Mouse (Mus musculus) MEL (cell line): ENCODE measurements around the gene Rarb. TPM values are rescaled to one million over a fixed set of nuclear protein-coding genes. Genes with fewer than 3 reads are reported as not detected.

Experiments
- DNase-seq: peaks from one replicate; pipeline ENCODE4 v3.0.0; 2011; ENCODE audit warnings: low read depth, low spot score
- H3K27ac ChIP-seq: 2 replicates; pipeline ENCODE4 v1.5.1; 2012; ENCODE audit warnings: low read depth, mild to moderate bottlenecking, control low read depth, low read length, moderate library complexity; ENCODE audit not compliant: control insufficient read depth
- H3K27me3 ChIP-seq, 2 experiments: fragments of 150-350 bp in 1 of 2; sonication (generic) in 1 of 2; 2 replicates each; pipeline ENCODE4 v1.6.1; 2012; ENCODE audit warnings: low read length in 2 of 2, mild to moderate bottlenecking in 2 of 2, improper control_type of control experiment in 1 of 2, moderate library complexity in 1 of 2; ENCODE audit not compliant: insufficient read depth in 2 of 2, control insufficient read depth in 1 of 2
- H3K36me3 ChIP-seq, 2 experiments: 2 replicates each; pipeline ENCODE4 v1.6.1; 2012 to 2014; ENCODE audit warnings: low read length in 2 of 2, improper control_type of control experiment in 1 of 2, inconsistent platforms in 1 of 2, mild to moderate bottlenecking in 1 of 2; ENCODE audit not compliant: insufficient read depth in 2 of 2, control insufficient read depth in 1 of 2
- H3K4me1 ChIP-seq, 2 experiments: fragments of 150-350 bp in 1 of 2; sonication (generic) in 1 of 2; 2 replicates each; pipeline ENCODE4 v1.6.1; 2012; ENCODE audit warnings: low read length in 2 of 2, improper control_type of control experiment in 1 of 2, mild to moderate bottlenecking in 1 of 2; ENCODE audit not compliant: insufficient read depth in 2 of 2, control insufficient read depth in 1 of 2
- H3K4me3 ChIP-seq, 2 experiments: fragments of 150-350 bp in 1 of 2; sonication (generic) in 1 of 2; 2 replicates each; pipeline ENCODE4 v1.5.1; 2012; ENCODE audit warnings: low read depth in 2 of 2, low read length in 2 of 2, mild to moderate bottlenecking in 2 of 2, moderate library complexity in 2 of 2, control low read depth in 1 of 2, improper control_type of control experiment in 1 of 2; ENCODE audit not compliant: control insufficient read depth in 1 of 2, insufficient read depth in 1 of 2
- H3K79me2 ChIP-seq: 2 replicates; pipeline ENCODE4 v1.6.1; 2012; ENCODE audit warnings: mild to moderate bottlenecking, low read length, moderate library complexity; ENCODE audit not compliant: control insufficient read depth, poor library complexity, insufficient read depth
- H3K9ac ChIP-seq: 2 replicates; pipeline ENCODE4 v1.6.1; 2012; ENCODE audit warnings: low read depth, mild to moderate bottlenecking, control low read depth, low read length, moderate library complexity; ENCODE audit not compliant: control insufficient read depth, poor library complexity, severe bottlenecking
- H3K9me3 ChIP-seq: fragments of 150-350 bp; sonication (generic); replicated peaks from 2 replicates; pipeline ENCODE4 v1.6.1; 2012; ENCODE audit warnings: mild to moderate bottlenecking, low read length, improper control_type of control experiment, moderate library complexity; ENCODE audit not compliant: insufficient read depth
- CHD2 ChIP-seq: IDR thresholded peaks from 2 replicates; pipeline ENCODE4 v1.6.1; 2011; ENCODE audit warnings: low read length, improper control_type of control experiment
- CTCF ChIP-seq, 3 experiments: IDR thresholded peaks in 2 of 3; conservative IDR thresholded peaks in 1 of 3; 2 replicates each; pipeline ENCODE4 v1.5.1; 2011 to 2012; ENCODE audit warnings: low read length in 3 of 3, low read depth in 2 of 3, mild to moderate bottlenecking in 2 of 3, improper control_type of control experiment in 1 of 3, inconsistent platforms in 1 of 3, mixed read lengths in 1 of 3, moderate library complexity in 1 of 3; ENCODE audit not compliant: control insufficient read depth in 1 of 3, insufficient read depth in 1 of 3, poor library complexity in 1 of 3, severe bottlenecking in 1 of 3
- EP300 ChIP-seq, 2 experiments: IDR thresholded peaks; 2 replicates each; pipeline ENCODE4 v1.6.1; 2011; ENCODE audit warnings: improper control_type of control experiment in 2 of 2, low read length in 2 of 2, low read depth in 1 of 2, mild to moderate bottlenecking in 1 of 2
- ETS1 ChIP-seq: IDR thresholded peaks from 2 replicates; pipeline ENCODE4 v1.6.1; 2012; ENCODE audit warnings: low read depth, mild to moderate bottlenecking, inconsistent platforms, low read length, improper control_type of control experiment, moderate library complexity
- GABPA ChIP-seq: IDR thresholded peaks from 2 replicates; pipeline ENCODE4 v1.6.1; 2012; ENCODE audit warnings: low read depth, mild to moderate bottlenecking, inconsistent platforms, low read length, improper control_type of control experiment, moderate library complexity
- HCFC1 ChIP-seq: IDR thresholded peaks from 2 replicates; pipeline ENCODE4 v1.6.1; 2012; ENCODE audit warnings: low read depth, mild to moderate bottlenecking, inconsistent platforms, low read length, improper control_type of control experiment, moderate library complexity
- MEF2A ChIP-seq: IDR thresholded peaks from 2 replicates; pipeline ENCODE4 v1.6.1; 2014; ENCODE audit warnings: low read depth, mild to moderate bottlenecking, inconsistent platforms, low read length, improper control_type of control experiment; ENCODE audit not compliant: poor library complexity, insufficient replicate concordance, severe bottlenecking; ENCODE audit errors: extremely low read depth
- MXI1 ChIP-seq: IDR thresholded peaks from 2 replicates; pipeline ENCODE4 v1.6.1; 2011; ENCODE audit warnings: mild to moderate bottlenecking, low read depth, low read length, improper control_type of control experiment
- MYB ChIP-seq: IDR thresholded peaks from 2 replicates; pipeline ENCODE4 v1.6.1; 2011; ENCODE audit warnings: mild to moderate bottlenecking, low read depth, low read length, improper control_type of control experiment
- MYC ChIP-seq: IDR thresholded peaks from 2 replicates; pipeline ENCODE4 v1.6.1; 2011; ENCODE audit warnings: low read depth, mild to moderate bottlenecking, low read length, improper control_type of control experiment, moderate library complexity
- NRF1 ChIP-seq: IDR thresholded peaks from 2 replicates; pipeline ENCODE4 v1.6.1; 2014; ENCODE audit warnings: low read depth, mild to moderate bottlenecking, inconsistent platforms, low read length, improper control_type of control experiment, moderate library complexity; ENCODE audit not compliant: poor library complexity, insufficient read depth, severe bottlenecking
- POLR2A ChIP-seq, 2 experiments: IDR thresholded peaks; 2 replicates each; pipeline ENCODE4 v1.6.1; 2011 to 2012; ENCODE audit warnings: low read length in 2 of 2, mild to moderate bottlenecking in 2 of 2, control low read depth in 1 of 2, improper control_type of control experiment in 1 of 2, low read depth in 1 of 2, moderate library complexity in 1 of 2; ENCODE audit not compliant: control insufficient read depth in 1 of 2, insufficient read depth in 1 of 2, poor library complexity in 1 of 2
- POLR2AphosphoS2 ChIP-seq: IDR thresholded peaks from 2 replicates; pipeline ENCODE4 v1.6.1; 2011; ENCODE audit warnings: low read length, improper control_type of control experiment
- RCOR1 ChIP-seq: IDR thresholded peaks from 2 replicates; pipeline ENCODE4 v1.6.1; 2012; ENCODE audit warnings: low read depth, mild to moderate bottlenecking, inconsistent platforms, low read length, improper control_type of control experiment
- SIN3A ChIP-seq: IDR thresholded peaks from 2 replicates; pipeline ENCODE4 v1.6.1; 2012; ENCODE audit warnings: low read length, improper control_type of control experiment, inconsistent platforms
- SMC3 ChIP-seq: IDR thresholded peaks from 2 replicates; pipeline ENCODE4 v1.6.1; 2011; ENCODE audit warnings: low read depth, low read length, improper control_type of control experiment
- TBP ChIP-seq: IDR thresholded peaks from 2 replicates; pipeline ENCODE4 v1.8.0; 2011; ENCODE audit warnings: low read depth, low read length, improper control_type of control experiment
- TCF12 ChIP-seq: IDR thresholded peaks from 2 replicates; pipeline ENCODE4 v1.6.1; 2014; ENCODE audit warnings: low read depth, mild to moderate bottlenecking, inconsistent platforms, low read length, improper control_type of control experiment, moderate library complexity
- USF1 ChIP-seq: IDR thresholded peaks from 2 replicates; pipeline ENCODE4 v1.6.1; 2014; ENCODE audit warnings: low read depth, mild to moderate bottlenecking, inconsistent platforms, low read length, improper control_type of control experiment, moderate library complexity
- ZKSCAN1 ChIP-seq: IDR thresholded peaks from 2 replicates; pipeline ENCODE4 v1.6.1; 2012; ENCODE audit warnings: low read depth, mild to moderate bottlenecking, inconsistent platforms, low read length, improper control_type of control experiment, moderate library complexity
- ZNF384 ChIP-seq: IDR thresholded peaks from 2 replicates; pipeline ENCODE4 v1.6.1; 2012; ENCODE audit warnings: low read depth, mild to moderate bottlenecking, inconsistent platforms, low read length, improper control_type of control experiment
- polyA plus RNA-seq, 2 experiments: library from polyadenylated mRNA; stranded (reverse) in 1 of 2; unstranded in 1 of 2; fragments of >175 nt in 1 of 2; fragments of >200 nt in 1 of 2; gene quantifications; 2 replicates each; pipeline versions ENCODE4 v1.2.1 to v1.2.4; 2012; ENCODE audit warnings: low replicate concordance in 2 of 2, low read depth in 1 of 2; ENCODE audit not compliant: insufficient read length in 2 of 2, insufficient read depth in 1 of 2, missing spikeins in 1 of 2
- total RNA-seq: library from RNA; depleted of rRNA; stranded (reverse); fragments of 300-350 nt; gene quantifications from 2 replicates; pipeline ENCODE4 v1.2.3, GENCODE M21; 2012

Gene Rarb
- total and polyA plus RNA-seq, 3 experiments, result not detected

DNA sequence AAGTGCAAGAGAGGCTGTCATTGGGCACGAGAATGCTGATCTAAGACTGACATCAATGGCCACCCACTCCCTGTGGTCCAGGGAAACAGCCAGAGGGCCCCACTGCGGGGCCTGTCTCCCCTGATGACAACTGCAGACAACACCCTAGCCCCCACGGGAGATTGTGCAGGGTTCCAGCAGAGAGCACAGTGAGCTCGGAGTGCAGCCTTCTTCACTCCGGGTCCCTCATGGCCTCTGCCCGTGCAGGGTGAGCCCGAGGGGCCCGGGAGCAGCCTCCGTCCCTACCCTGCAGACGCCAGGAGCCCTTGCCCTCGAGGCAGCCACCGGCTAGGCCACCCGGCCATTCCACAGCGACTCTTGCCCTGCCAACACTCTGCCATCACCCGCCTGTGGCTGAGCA lies 95.0 kb downstream of the Rarb start:
- TF ChIP-seq EP300 (IDR thresholded peaks at IDR 0.05; ENCODE audit: low read depth in 1 of 2, low read length in 2 of 2) (no peak), GABPA (no peak), SMC3 (no peak), ETS1 (no peak), MYB (no peak), POLR2A (IDR thresholded peaks at IDR 0.05; ENCODE audit: control insufficient read depth in 1 of 2, insufficient read depth in 1 of 2, low read depth in 1 of 2, low read length in 2 of 2, poor library complexity in 1 of 2) (no peak), ZNF384 (no peak), CHD2 (no peak), HCFC1 (no peak), CTCF (IDR thresholded peaks at IDR 0.05 in 2 of 3, conservative IDR thresholded peaks at IDR 0.05 in 1 of 3; ENCODE audit: control insufficient read depth in 1 of 3, insufficient read depth in 1 of 3, low read depth in 2 of 3, low read length in 3 of 3, poor library complexity in 1 of 3, severe bottlenecking in 1 of 3) (no peak)
- TF ChIP-seq, all 39 proteins: peak for 0
- Histone ChIP-seq H3K36me3 (no peaks in the 10 kb centered on the region), H3K4me3 (no peak overlapping the region), H3K9ac (no peak overlapping the region), H3K4me1 (no peaks in the 10 kb centered on the region), H3K27me3 (no peaks in the 10 kb centered on the region), H3K27ac (no peak overlapping the region), H3K9me3 (no peaks in the 10 kb centered on the region), H3K79me2 (no peaks in the 10 kb centered on the region)
- no peak for DNase-seq

- DNase-seq, result no peak
- H3K9ac ChIP-seq, result no peak overlapping the region
- H3K79me2 ChIP-seq, result no peaks in the 10 kb centered on the region
- H3K27me3 ChIP-seq, result no peaks in the 10 kb centered on the region
- no peaks in the 10 kb centered on the region for H3K36me3 ChIP-seq
- no peak overlapping the region for H3K4me3 ChIP-seq
- no peak overlapping the region for H3K27ac ChIP-seq
- H3K4me1 ChIP-seq, result no peaks in the 10 kb centered on the region
- no peaks in the 10 kb centered on the region for H3K9me3 ChIP-seq
- TF ChIP-seq USF1, result no peak
- TF ChIP-seq CTCF (IDR thresholded peaks at IDR 0.05 in 2 of 3, conservative IDR thresholded peaks at IDR 0.05 in 1 of 3; ENCODE audit: control insufficient read depth in 1 of 3, insufficient read depth in 1 of 3, low read depth in 2 of 3, low read length in 3 of 3, poor library complexity in 1 of 3, severe bottlenecking in 1 of 3), result no peak
- no peak for TF ChIP-seq MYC
- TF ChIP-seq RCOR1, result no peak
- TF ChIP-seq HCFC1, result no peak
- no peak for TF ChIP-seq CHD2
- no peak for TF ChIP-seq MXI1
- no peak for TF ChIP-seq TCF12
- TF ChIP-seq SIN3A, result no peak
- TF ChIP-seq ETS1, result no peak
- no peak for TF ChIP-seq TBP
- TF ChIP-seq POLR2AphosphoS2, result no peak
- TF ChIP-seq EP300 (IDR thresholded peaks at IDR 0.05; ENCODE audit: low read depth in 1 of 2, low read length in 2 of 2), result no peak
- no peak for TF ChIP-seq MEF2A
- no peak for TF ChIP-seq NRF1
- TF ChIP-seq ZKSCAN1, result no peak
Observed at GRCm38 (mm10) chr14:16717821-16718220, 101.1 kb downstream of the Rarb start.
